Mouse (Mus musculus) stomach, postnatal 0 days (tissue): Measurements from ENCODE around the gene Cirbp. TPM values are rescaled to one million over a fixed set of nuclear protein-coding genes. Genes with fewer than 3 reads are reported as not detected.

ENCODE experiments used
- ATAC-seq: fragments of 200-750 bp; cut with Nextera tagmentation; 2 replicates; pipeline ENCODE4 v1.8.0; 2017; ENCODE audit not compliant: low FRiP score, low TSS enrichment
- DNase-seq: peaks from one replicate; pipeline ENCODE4 v3.0.0-alpha.2; 2016; ENCODE audit warnings: low spot score
- H3K27ac ChIP-seq: fragments of 300-500 bp; sonication (generic); replicated peaks from 2 replicates; pipeline ENCODE4 v1.5.1; 2014; ENCODE audit warnings: mild to moderate bottlenecking, control low read depth
- H3K27me3 ChIP-seq: fragments of 300-500 bp; sonication (generic); 2 replicates; pipeline ENCODE4 v1.6.1; 2014; ENCODE audit warnings: low read length; ENCODE audit not compliant: control insufficient read depth, insufficient read depth
- H3K36me3 ChIP-seq: fragments of 300-500 bp; sonication (generic); 2 replicates; pipeline ENCODE4 v1.6.1; 2014; ENCODE audit warnings: low read length, mixed read lengths; ENCODE audit not compliant: control insufficient read depth, insufficient read depth
- H3K4me1 ChIP-seq: fragments of 300-500 bp; sonication (generic); replicated peaks from 2 replicates; pipeline ENCODE4 v1.6.1; 2014; ENCODE audit warnings: antibody characterized with exemption; ENCODE audit not compliant: control insufficient read depth, insufficient read depth
- H3K4me2 ChIP-seq: fragments of 300-500 bp; sonication (generic); replicated peaks from 2 replicates; pipeline ENCODE4 v1.6.1; 2014; ENCODE audit warnings: low read depth, mild to moderate bottlenecking, control low read depth, moderate library complexity
- H3K4me3 ChIP-seq: fragments of 300-500 bp; sonication (generic); 2 replicates; pipeline ENCODE4 v1.5.1; 2014; ENCODE audit warnings: low read depth, low read length, control low read depth
- H3K9ac ChIP-seq: fragments of 300-500 bp; sonication (generic); 2 replicates; pipeline ENCODE4 v1.6.1; 2014; ENCODE audit warnings: mild to moderate bottlenecking, low read length, control low read depth, mixed read lengths
- H3K9me3 ChIP-seq: fragments of 300-500 bp; sonication (generic); 2 replicates; pipeline ENCODE4 v1.6.1; 2016; ENCODE audit warnings: low read length; ENCODE audit not compliant: control insufficient read depth
- CTCF ChIP-seq: IDR thresholded peaks from 2 replicates; pipeline ENCODE4 v1.5.1; 2016; ENCODE audit warnings: antibody characterized with exemption, low read depth, mild to moderate bottlenecking, moderate library complexity
- EP300 ChIP-seq: optimal IDR thresholded peaks from 2 replicates; pipeline ENCODE3; 2016; ENCODE audit warnings: antibody characterized with exemption
- WGBS: fragments of 180-500 bp; shearing (Covaris S2); extraction: QIAGEN DNeasy Blood & Tissue Kit; methylation state at CpG from one replicate; pipeline ENCODE4 v1.1.7; 2014; 5-methylcytosine and 5-hydroxymethylcytosine counted together
- polyA plus RNA-seq: library from polyadenylated mRNA; unstranded; fragments of >200 nt; fragmentation: Nextera tagmentation; extraction: Ambion mirVana; gene quantifications from 2 replicates; pipeline ENCODE4 v1.2.1, GENCODE M21; 2015

Cirbp gene
- polyA plus RNA-seq, 1 experiment from 2014 or later: 237 TPM

DNA sequence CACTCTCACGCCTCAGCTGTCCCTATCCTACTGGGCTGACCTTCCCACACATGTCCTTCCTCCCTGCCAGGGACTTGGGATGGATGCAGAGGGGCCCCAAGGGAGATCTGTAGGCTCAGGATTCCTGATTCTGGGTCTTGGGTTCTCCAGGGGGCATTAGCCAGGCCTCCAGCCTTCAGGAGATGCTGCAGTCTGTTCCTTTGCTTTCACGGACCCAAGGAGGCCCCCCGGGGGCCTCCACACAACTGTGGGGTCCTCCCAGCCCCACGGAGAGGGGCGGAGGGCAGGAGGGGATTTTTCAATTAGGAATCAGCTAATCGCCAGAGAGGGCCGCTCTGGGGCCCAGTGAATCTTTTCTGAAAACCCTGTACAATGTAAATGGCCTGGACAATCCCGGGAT, 28.7 kb downstream of the Cirbp start:
- no peaks in the 10 kb centered on the region for H3K9me3 ChIP-seq
- no peak overlapping the region for H3K4me3 ChIP-seq
- ATAC-seq (no peak), DNase-seq (no peak)
- H3K27me3 ChIP-seq: 0 out of 2 replicates have a peak, but pooled peaks cover 3% of the 10 kb centered on the region
- H3K36me3 ChIP-seq: no peaks in the 10 kb centered on the region
- no peaks in the 10 kb centered on the region for H3K4me1 ChIP-seq
- no peak overlapping the region for H3K9ac ChIP-seq
- 61% methylated on average over 8 of the region's 8 CpGs for WGBS
- H3K27ac ChIP-seq: no peak overlapping the region
- H3K4me2 ChIP-seq: no peak overlapping the region
- no peak for TF ChIP-seq CTCF
- no peak for TF ChIP-seq EP300

DNA sequence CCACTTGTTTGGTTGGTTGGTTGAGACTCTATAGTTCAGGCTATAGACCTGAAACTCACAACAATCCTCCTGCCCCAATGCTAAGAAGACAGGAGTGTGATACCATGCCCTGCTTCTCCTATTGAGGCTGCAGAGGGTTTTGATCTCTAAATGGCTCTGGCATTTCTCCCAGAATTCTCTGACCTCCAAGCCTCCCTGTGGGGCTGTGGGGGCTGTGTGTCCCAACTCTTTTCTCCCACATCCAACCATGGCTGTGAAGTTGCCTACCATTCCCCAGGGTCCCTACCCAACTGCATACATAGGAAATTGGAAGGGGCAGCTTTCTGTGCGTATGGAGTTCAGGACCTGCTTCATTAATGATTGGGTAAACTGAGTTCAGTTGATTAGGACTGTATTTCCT, 30.4 kb downstream of the Cirbp start:
- WGBS: 92% methylated on average over 1 of the region's 1 CpGs
- H3K9me3 ChIP-seq: no peaks in the 10 kb centered on the region
- H3K36me3 ChIP-seq: no peaks in the 10 kb centered on the region
- H3K27me3 ChIP-seq: no peaks in the 10 kb centered on the region
- H3K9ac ChIP-seq: no peak overlapping the region
- no peak for ATAC-seq
- no peak for DNase-seq
- H3K4me2 ChIP-seq: no peak overlapping the region
- H3K27ac ChIP-seq: no peak overlapping the region
- H3K4me3 ChIP-seq: no peak overlapping the region
- no peak for TF ChIP-seq EP300
- no peak for TF ChIP-seq CTCF
- no peaks in the 10 kb centered on the region for H3K4me1 ChIP-seq

DNA sequence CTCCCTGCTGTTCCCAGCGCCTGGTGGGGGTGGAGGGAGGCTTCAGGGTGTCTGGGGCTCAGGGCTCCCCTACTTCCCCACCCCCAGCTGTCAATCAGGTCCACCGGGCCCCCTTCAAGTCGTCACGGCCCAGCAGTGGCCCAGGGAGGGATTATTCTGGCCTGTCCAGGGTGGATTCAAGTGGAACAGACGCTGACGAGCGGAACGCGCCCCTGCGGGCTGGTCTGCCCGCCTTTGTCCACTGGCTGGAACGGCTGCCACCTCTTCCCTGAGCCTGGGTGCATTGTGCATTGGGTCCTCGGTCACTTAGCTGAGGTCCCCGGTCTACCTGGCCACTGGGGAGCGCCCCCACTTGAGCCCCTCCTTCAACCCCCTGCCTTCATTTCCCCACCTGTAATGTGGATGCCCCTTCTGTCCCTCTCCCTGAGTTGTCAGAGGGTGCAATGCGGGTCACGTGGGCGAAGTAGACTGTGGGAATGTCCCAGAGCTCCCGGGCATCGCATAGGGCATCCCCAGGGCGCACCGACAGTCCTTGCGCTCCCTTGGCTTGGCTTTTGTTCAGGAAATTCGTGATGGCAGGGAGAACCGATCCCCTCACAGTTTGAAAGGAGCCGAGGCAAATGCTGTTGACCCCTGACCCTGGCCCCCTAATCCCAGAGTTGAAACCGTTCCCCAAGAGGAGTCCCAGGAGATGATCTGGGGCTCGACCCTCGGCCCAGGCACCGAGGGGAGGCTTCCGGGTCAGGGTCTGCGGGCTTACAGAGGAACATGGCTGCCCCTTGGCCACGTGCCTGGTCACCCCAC, 31.2 kb downstream of the Cirbp start:
- no peak overlapping the region for H3K4me3 ChIP-seq
- no peaks in the 10 kb centered on the region for H3K36me3 ChIP-seq
- no peaks in the 10 kb centered on the region for H3K4me1 ChIP-seq
- no peak overlapping the region for H3K4me2 ChIP-seq
- no peaks in the 10 kb centered on the region for H3K27me3 ChIP-seq
- ATAC-seq (no peak), DNase-seq (no peak)
- no peaks in the 10 kb centered on the region for H3K9me3 ChIP-seq
- no peak overlapping the region for H3K9ac ChIP-seq
- no peak overlapping the region for H3K27ac ChIP-seq
- TF ChIP-seq CTCF: no peak
- TF ChIP-seq EP300: no peak
- 77% methylated on average over 33 of the region's 33 CpGs for WGBS

DNA sequence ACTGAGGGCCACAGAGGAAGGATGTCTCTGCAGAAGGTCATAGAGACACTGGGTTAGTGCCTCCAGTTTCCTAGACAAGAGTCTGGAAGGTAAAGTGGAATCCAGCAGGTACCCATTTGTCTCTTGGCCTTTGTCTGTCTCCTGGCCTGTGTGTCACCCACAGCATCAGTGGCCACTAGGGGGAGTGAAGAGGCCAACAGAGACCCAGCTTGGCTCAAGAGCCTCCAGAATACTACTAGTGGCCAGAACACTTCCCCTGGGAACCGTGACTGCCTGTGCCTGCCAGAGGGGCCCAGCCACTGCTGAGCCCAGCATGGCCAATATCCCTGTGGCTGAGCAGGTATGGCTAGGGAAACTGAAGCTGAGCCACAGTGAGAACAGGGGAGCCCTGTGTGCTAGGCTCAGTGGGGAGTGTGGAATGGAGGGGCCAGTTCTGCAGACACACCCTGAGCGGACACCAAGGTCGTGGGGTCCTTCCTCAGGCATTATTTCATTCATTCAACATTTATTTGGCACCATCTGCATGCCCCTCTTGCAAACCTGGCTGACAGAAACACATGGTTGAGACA, 33.7 kb downstream of the Cirbp start:
- 46% methylated on average over 3 of the region's 3 CpGs for WGBS
- no peak overlapping the region for H3K27ac ChIP-seq
- H3K36me3 ChIP-seq: no peaks in the 10 kb centered on the region
- H3K9ac ChIP-seq: no peak overlapping the region
- H3K4me3 ChIP-seq: no peak overlapping the region
- H3K27me3 ChIP-seq: no peaks in the 10 kb centered on the region
- DNase-seq (peak; percentile 82), ATAC-seq (peak; percentile 85)
- no peak overlapping the region for H3K4me2 ChIP-seq
- no peaks in the 10 kb centered on the region for H3K4me1 ChIP-seq
- no peaks in the 10 kb centered on the region for H3K9me3 ChIP-seq
- TF ChIP-seq EP300: no peak
- peak; percentile 93 for TF ChIP-seq CTCF

DNA sequence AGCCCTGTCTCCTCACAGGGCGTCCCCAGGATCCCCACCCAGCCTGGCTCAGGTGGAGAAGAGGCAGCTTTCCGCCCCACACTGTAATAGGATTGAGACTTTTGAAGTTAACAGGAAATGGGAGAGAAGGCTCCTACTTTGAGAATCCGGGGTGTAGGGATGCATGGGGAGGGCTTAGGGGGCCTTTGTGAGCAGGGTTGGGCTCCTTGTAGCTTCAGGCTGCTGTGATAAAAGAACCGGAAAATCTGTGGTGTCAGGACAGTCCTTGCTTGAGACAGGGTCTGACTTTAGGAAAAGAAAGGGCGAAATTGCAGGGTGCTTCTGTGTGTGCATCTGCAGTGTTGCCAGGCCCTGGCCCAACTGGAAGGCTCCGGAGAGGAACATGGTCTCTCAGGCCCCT, 34.7 kb downstream of the Cirbp start:
- Histone ChIP-seq H3K9ac (no peak overlapping the region), H3K36me3 (no peaks in the 10 kb centered on the region), H3K4me1 (no peaks in the 10 kb centered on the region), H3K27me3 (no peaks in the 10 kb centered on the region), H3K4me3 (no peak overlapping the region), H3K9me3 (no peaks in the 10 kb centered on the region), H3K4me2 (no peak overlapping the region), H3K27ac (no peak overlapping the region)
- DNase-seq (no peak), ATAC-seq (no peak)
- WGBS: 76% methylated on average over 6 of the region's 6 CpGs
- no peak for TF ChIP-seq EP300
- TF ChIP-seq CTCF: no peak

DNA sequence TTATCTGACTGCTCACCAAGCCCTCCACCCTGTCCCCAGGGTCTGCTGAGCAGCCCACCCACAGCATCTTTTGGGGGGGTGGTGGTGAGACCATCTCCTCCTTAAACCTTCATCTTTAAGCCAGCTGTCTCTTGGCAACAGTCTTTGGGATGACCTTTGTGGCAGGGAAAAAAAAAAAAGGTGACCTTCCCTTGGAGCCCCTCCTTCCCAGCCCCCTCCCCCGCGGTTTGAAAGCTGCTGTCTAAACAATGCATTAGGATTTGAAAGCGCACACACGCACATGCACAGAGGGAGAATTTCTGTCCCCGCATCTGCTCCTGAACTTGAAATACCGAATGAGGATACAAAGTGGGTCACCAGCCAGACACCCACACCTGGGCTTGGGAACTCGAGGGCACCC, 38.3 kb downstream of the Cirbp start:
- no peak for ATAC-seq
- TF ChIP-seq CTCF: no peak
- TF ChIP-seq EP300: no peak
- DNase-seq: no peak
- no peak overlapping the region for H3K4me2 ChIP-seq
- H3K27me3 ChIP-seq: no peaks in the 10 kb centered on the region
- no peak overlapping the region for H3K27ac ChIP-seq
- no peaks in the 10 kb centered on the region for H3K9me3 ChIP-seq
- no peaks in the 10 kb centered on the region for H3K36me3 ChIP-seq
- H3K4me1 ChIP-seq: no peaks in the 10 kb centered on the region
- H3K9ac ChIP-seq: no peak overlapping the region
- 22% methylated on average over 7 of the region's 7 CpGs for WGBS
- no peak overlapping the region for H3K4me3 ChIP-seq
